Mouse (Mus musculus): Measurements from ENCODE around the gene Acly. TPM values are rescaled to one million over a fixed set of nuclear protein-coding genes. Genes with fewer than 3 reads are reported as not detected.

Acly gene
- total and polyA plus RNA-seq, 3 experiments = 213 to 277 (median 246) TPM

DNA sequence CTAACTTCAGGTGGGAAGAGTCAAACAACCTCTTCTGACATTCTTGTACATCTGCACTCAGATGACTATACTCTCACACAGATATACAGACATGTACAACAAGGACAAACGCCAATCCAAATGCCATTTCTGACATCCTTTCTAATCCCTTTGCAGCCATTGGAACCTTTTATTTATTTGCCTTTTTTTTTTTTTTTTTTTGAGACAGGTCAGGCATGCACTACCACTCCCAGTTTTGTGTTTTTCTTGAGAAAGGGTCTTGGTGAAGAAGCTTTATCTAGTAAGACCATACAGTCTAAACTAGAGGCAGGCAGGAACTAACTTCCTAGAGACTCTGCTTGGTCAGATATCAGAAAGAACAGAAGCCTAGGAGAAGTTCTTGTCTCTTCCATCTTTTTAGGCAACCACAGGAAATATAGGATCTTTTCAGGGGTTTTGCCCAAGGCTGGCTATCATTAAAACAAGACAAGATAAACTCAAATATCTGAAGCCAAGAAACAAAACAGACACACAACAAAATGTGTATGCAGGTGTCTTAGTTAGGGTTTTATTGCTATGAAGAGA, 62.5 kb downstream of the Acly start:
- no peak for DNase-seq (ENCODE audit: extremely low read depth)
- Histone ChIP-seq H3K4me3 (replicated peaks in 1 of 3; ENCODE audit: low read depth in 2 of 3, low read length in 2 of 3, poor library complexity in 1 of 3) (no peak overlapping the region), H3K9me3 (replicated peaks; ENCODE audit: low read length) (no peaks in the 10 kb centered on the region), H3K9ac (ENCODE audit: insufficient read depth, low read depth) (no peak overlapping the region), H3K4me2 (ENCODE audit: insufficient read depth, low read depth, poor library complexity, severe bottlenecking) (no peak overlapping the region), H3K79me2 (replicated peaks; ENCODE audit: control insufficient read depth, extremely low read depth, insufficient read depth, poor library complexity, severe bottlenecking) (peaks cover 56% of the 10 kb centered on the region), H3K4me1 (ENCODE audit: control insufficient read depth in 1 of 2, insufficient read depth in 2 of 2) (peaks cover 0 to 25% of the 10 kb centered on the region in 2 experiments; a peak in 2 of 4 replicates), H3K36me3 (replicated peaks in 1 of 2; ENCODE audit: control insufficient read depth in 1 of 2, insufficient read depth in 1 of 2, low read length in 1 of 2) (peaks cover 24 to 75% of the 10 kb centered on the region in 2 experiments), H3K27ac (ENCODE audit: insufficient read depth, low read depth) (no peak overlapping the region), H3K27me3 (replicated peaks) (no peaks in the 10 kb centered on the region)
- dilution Hi-C loops (cut with MboI; ENCODE audit: extremely low pct_ligation_motif_present, extremely low pct_unique_long_range_greater_than_20kb, low sequenced_read_pairs) (no loop called here), in situ Hi-C loops (cut with MboI; ENCODE audit: low pct_ligation_motif_present, low pct_unique_long_range_greater_than_20kb, low sequenced_read_pairs) (no loop called here)
- TF ChIP-seq GABPA (IDR thresholded peaks at IDR 0.05; ENCODE audit: insufficient replicate concordance, low read depth, low read length) (no peak), TBP (conservative IDR thresholded peaks at IDR 0.05; ENCODE audit: low read depth, low read length) (no peak), E2F4 (IDR thresholded peaks at IDR 0.05; ENCODE audit: insufficient replicate concordance, low read depth, low read length) (no peak), RAD21 (IDR thresholded peaks at IDR 0.05; ENCODE audit: low read depth, low read length) (no peak), PAX5 (IDR thresholded peaks at IDR 0.05; ENCODE audit: low read length) (no peak), EP300 (IDR thresholded peaks at IDR 0.05; ENCODE audit: low read length) (no peak), USF2 (conservative IDR thresholded peaks at IDR 0.05; ENCODE audit: low read depth, low read length) (no peak), USF1 (IDR thresholded peaks at IDR 0.05; ENCODE audit: low read depth, low read length) (no peak), ZKSCAN1 (IDR thresholded peaks at IDR 0.05; ENCODE audit: borderline replicate concordance, low read depth, low read length) (no peak), CTCF (conservative IDR thresholded peaks at IDR 0.05 in 1 of 2, IDR thresholded peaks at IDR 0.05 in 1 of 2; ENCODE audit: low read depth in 2 of 2, low read length in 2 of 2) (no peak), RCOR1 (conservative IDR thresholded peaks at IDR 0.05; ENCODE audit: low read depth, low read length) (no peak), IRF4 (IDR thresholded peaks at IDR 0.05; ENCODE audit: low read depth, low read length) (no peak), MAX (IDR thresholded peaks at IDR 0.05; ENCODE audit: low read length) (no peak), NELFE (IDR thresholded peaks at IDR 0.05; ENCODE audit: low read depth, low read length) (no peak), CHD1 (IDR thresholded peaks at IDR 0.05; ENCODE audit: low read depth, low read length) (no peak), ZNF384 (IDR thresholded peaks at IDR 0.05; ENCODE audit: low read depth, low read length) (no peak), MAFK (IDR thresholded peaks at IDR 0.05; ENCODE audit: insufficient replicate concordance, low read length) (no peak), ELF1 (IDR thresholded peaks at IDR 0.05; ENCODE audit: low read depth, low read length) (no peak)

DNA sequence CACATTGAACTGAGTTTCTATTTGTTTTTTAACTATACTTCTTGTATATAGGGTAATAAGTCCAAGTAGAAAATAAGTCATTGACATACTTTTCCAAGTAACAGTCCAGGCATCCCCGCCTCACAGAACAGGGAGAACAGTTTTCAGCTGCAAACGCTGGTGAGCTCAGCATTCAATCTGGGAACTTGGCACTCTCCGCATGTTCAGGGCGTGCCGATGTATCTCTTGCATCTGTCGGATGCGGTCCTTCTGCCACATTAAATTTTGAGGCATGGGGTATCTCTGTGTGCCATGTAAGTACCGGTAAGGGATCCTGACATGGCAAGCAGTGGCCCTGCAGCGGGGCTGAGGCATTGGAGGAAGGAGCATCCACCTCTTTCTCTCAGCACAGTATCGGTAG, 65.1 kb downstream of the Acly start:
- no peak overlapping the region for H3K27ac ChIP-seq (ENCODE audit: insufficient read depth, low read depth)
- DNase-seq (ENCODE audit: extremely low read depth) = no peak
- no peak overlapping the region for H3K4me3 ChIP-seq (replicated peaks in 1 of 3; ENCODE audit: low read depth in 2 of 3, low read length in 2 of 3, poor library complexity in 1 of 3)
- peaks cover 51% of the 10 kb centered on the region for H3K79me2 ChIP-seq (replicated peaks; ENCODE audit: control insufficient read depth, extremely low read depth, insufficient read depth, poor library complexity, severe bottlenecking)
- H3K27me3 ChIP-seq (replicated peaks) = no peaks in the 10 kb centered on the region
- H3K9me3 ChIP-seq (replicated peaks; ENCODE audit: low read length) = no peaks in the 10 kb centered on the region
- in situ Hi-C loops (cut with MboI; ENCODE audit: low pct_ligation_motif_present, low pct_unique_long_range_greater_than_20kb, low sequenced_read_pairs) = no loop called here
- no peak overlapping the region for H3K9ac ChIP-seq (ENCODE audit: insufficient read depth, low read depth)
- H3K36me3 ChIP-seq (replicated peaks in 1 of 2; ENCODE audit: control insufficient read depth in 1 of 2, insufficient read depth in 1 of 2, low read length in 1 of 2) = peaks cover 36 to 71% of the 10 kb centered on the region in 2 experiments
- TF ChIP-seq HCFC1 (IDR thresholded peaks at IDR 0.05; ENCODE audit: low read depth, low read length) = no peak
- TF ChIP-seq SMC3 (IDR thresholded peaks at IDR 0.05; ENCODE audit: low read depth, low read length) = no peak
- no peak for TF ChIP-seq CTCF (conservative IDR thresholded peaks at IDR 0.05 in 1 of 2, IDR thresholded peaks at IDR 0.05 in 1 of 2; ENCODE audit: low read depth in 2 of 2, low read length in 2 of 2)
- peaks cover 0 to 9% of the 10 kb centered on the region in 2 experiments; a peak in 1 of 4 replicates for H3K4me1 ChIP-seq (ENCODE audit: control insufficient read depth in 1 of 2, insufficient read depth in 2 of 2)
- no peak overlapping the region for H3K4me2 ChIP-seq (ENCODE audit: insufficient read depth, low read depth, poor library complexity, severe bottlenecking)
- dilution Hi-C loops (cut with MboI; ENCODE audit: extremely low pct_ligation_motif_present, extremely low pct_unique_long_range_greater_than_20kb, low sequenced_read_pairs) = no loop called here

Data from CH12.LX (cell line).